Mouse (Mus musculus) lung, postnatal 0 days (tissue): Measurements from ENCODE around the gene Nav3. TPM values are rescaled to one million over a fixed set of nuclear protein-coding genes. Genes with fewer than 3 reads are reported as not detected.

ENCODE experiments used
- ATAC-seq: fragments of 200-750 bp; cut with Nextera tagmentation; 2 replicates; pipeline ENCODE4 v1.8.0; 2017; ENCODE audit warnings: moderate library complexity
- DNase-seq: peaks from one replicate; pipeline ENCODE4 v3.0.0-alpha.2; 2016; ENCODE audit warnings: low spot score
- H3K27ac ChIP-seq: fragments of 300-500 bp; sonication (generic); 2 replicates; pipeline ENCODE4 v1.5.1; 2014; ENCODE audit warnings: antibody characterized with exemption, mild to moderate bottlenecking, low read length, mixed read lengths
- H3K27me3 ChIP-seq: fragments of 300-500 bp; sonication (generic); replicated peaks from 2 replicates; pipeline ENCODE4 v1.6.1; 2014; ENCODE audit warnings: low read length, mixed read lengths; ENCODE audit not compliant: insufficient read depth
- H3K36me3 ChIP-seq: fragments of 300-500 bp; sonication (generic); 2 replicates; pipeline ENCODE4 v1.6.1; 2014; ENCODE audit warnings: low read length, mixed read lengths; ENCODE audit not compliant: insufficient read depth
- H3K4me1 ChIP-seq: fragments of 300-500 bp; sonication (generic); 2 replicates; pipeline ENCODE4 v1.6.1; 2014; ENCODE audit warnings: antibody characterized with exemption, low read depth, low read length, mixed read lengths; ENCODE audit not compliant: insufficient read depth
- H3K4me2 ChIP-seq: fragments of 300-500 bp; sonication (generic); replicated peaks from 2 replicates; pipeline ENCODE4 v1.6.1; 2014; ENCODE audit warnings: low read depth, mild to moderate bottlenecking, low read length, moderate library complexity, mixed read lengths
- H3K4me3 ChIP-seq: fragments of 300-500 bp; sonication (generic); 2 replicates; pipeline ENCODE4 v1.5.1; 2014; ENCODE audit warnings: low read depth, low read length
- H3K9ac ChIP-seq: fragments of 300-500 bp; sonication (generic); replicated peaks from 2 replicates; pipeline ENCODE4 v1.6.1; 2014; ENCODE audit warnings: low read depth, mild to moderate bottlenecking
- H3K9me3 ChIP-seq: fragments of 300-500 bp; sonication (generic); 2 replicates; pipeline ENCODE4 v1.6.1; 2016; ENCODE audit warnings: low read length, mixed read lengths
- CTCF ChIP-seq: IDR thresholded peaks from 2 replicates; pipeline ENCODE4 v1.5.1; 2016; ENCODE audit warnings: antibody characterized with exemption, mild to moderate bottlenecking
- EP300 ChIP-seq: IDR thresholded peaks from 2 replicates; pipeline ENCODE4 v1.6.1; 2016; ENCODE audit warnings: antibody characterized with exemption, mild to moderate bottlenecking, control low read depth
- WGBS: fragments of 180-500 bp; shearing (Covaris S2); extraction: QIAGEN DNeasy Blood & Tissue Kit; methylation state at CpG from one replicate; pipeline ENCODE4 v1.1.7; 2014; 5-methylcytosine and 5-hydroxymethylcytosine counted together
- polyA plus RNA-seq: library from polyadenylated mRNA; unstranded; fragments of >200 nt; fragmentation: Nextera tagmentation; extraction: Ambion mirVana; gene quantifications from 2 replicates; pipeline ENCODE4 v1.2.1, GENCODE M21; 2015

Nav3 gene
- polyA plus RNA-seq, 1 experiment from 2014 or later, result 0.33 TPM

DNA sequence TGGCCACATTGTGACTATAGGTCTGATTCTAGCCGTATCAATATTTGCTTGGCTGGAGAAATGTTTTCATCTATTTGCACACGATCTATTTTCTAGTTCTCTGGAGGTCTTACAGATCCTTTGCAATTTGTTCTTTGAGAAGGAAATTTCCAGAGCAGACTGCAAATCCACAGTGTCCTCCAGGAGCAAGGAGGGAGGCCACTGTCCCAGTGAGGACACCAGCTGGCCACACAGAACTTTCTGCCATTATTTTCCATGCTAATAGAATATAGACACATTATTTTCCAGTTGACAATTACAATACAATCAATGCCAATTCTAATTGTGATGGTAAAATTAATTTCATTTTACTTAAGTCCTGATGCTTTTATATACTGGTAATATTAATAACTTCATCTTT lies 783.1 kb downstream of the Nav3 start:
- Histone ChIP-seq H3K4me3 (no peak overlapping the region), H3K9me3 (no peaks in the 10 kb centered on the region), H3K27me3 (no peaks in the 10 kb centered on the region), H3K27ac (no peak overlapping the region), H3K4me2 (no peak overlapping the region), H3K4me1 (no peaks in the 10 kb centered on the region), H3K9ac (no peak overlapping the region), H3K36me3 (no peaks in the 10 kb centered on the region)
- DNase-seq, result no peak
- TF ChIP-seq EP300 (no peak), CTCF (no peak)
- no peak for ATAC-seq
- WGBS, result 71% methylated on average over 2 of the region's 2 CpGs

DNA sequence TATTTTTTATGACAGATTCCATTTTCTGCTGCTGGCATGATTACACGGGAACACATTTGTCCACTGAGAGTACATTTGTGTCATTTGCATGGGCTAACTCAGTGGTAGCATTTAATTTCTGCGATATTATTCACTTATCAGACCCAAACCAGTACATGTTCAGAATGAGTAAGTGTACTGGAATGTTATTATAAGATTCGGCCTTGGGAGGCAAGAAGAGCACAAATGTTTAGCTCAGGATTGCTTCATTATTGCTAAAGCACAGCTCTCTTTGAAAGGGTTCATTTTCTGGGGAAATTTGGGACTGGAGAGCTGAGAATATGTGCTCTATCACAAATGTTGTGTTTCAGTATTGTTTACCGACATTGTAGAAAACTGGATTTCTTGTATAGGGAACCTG lies 788.6 kb downstream of the Nav3 start:
- Histone ChIP-seq H3K27me3 (no peaks in the 10 kb centered on the region), H3K9ac (no peak overlapping the region), H3K4me2 (no peak overlapping the region), H3K4me1 (no peaks in the 10 kb centered on the region), H3K27ac (no peak overlapping the region), H3K36me3 (no peaks in the 10 kb centered on the region), H3K9me3 (no peaks in the 10 kb centered on the region), H3K4me3 (no peak overlapping the region)
- DNase-seq (no peak), ATAC-seq (no peak)
- TF ChIP-seq EP300, result no peak
- no peak for TF ChIP-seq CTCF
- WGBS, result 73% methylated on average over 4 of the region's 4 CpGs

DNA sequence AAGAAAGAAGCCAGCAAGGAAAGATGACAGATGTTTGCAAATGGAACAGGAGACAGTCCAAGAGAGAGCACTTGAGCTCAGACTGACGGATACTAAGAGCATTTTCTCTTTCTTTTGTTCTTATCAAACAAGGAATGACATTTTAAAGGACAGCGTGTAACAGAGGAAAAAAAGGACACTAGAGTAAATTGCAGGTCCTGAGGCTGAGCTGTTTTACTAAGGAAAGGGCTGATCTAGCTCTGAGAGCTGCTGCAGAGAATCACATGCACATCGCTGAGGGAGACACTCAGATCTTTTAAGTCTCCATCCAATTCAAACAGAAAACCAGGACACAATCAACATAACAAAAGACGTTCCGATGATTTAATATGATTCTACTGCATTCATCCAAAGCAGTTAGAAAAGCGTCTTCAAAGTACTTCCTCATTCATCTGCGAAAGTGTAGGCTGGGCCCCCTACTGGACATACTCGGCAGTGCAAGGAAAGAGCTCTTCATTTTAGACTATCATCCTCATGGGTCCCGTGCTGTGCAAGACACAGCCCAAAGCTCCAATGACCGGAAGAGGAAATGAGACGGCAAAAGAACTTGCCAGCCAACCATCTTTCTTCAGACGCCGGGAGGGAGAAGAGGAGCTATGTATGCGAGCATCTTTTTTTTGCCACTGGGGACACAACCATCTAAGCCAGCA lies 791.2 kb downstream of the Nav3 start:
- 29% methylated on average over 14 of the region's 14 CpGs for WGBS
- 0 out of 2 replicates have a peak, but pooled peaks have one; percentile 19 for ATAC-seq

DNA sequence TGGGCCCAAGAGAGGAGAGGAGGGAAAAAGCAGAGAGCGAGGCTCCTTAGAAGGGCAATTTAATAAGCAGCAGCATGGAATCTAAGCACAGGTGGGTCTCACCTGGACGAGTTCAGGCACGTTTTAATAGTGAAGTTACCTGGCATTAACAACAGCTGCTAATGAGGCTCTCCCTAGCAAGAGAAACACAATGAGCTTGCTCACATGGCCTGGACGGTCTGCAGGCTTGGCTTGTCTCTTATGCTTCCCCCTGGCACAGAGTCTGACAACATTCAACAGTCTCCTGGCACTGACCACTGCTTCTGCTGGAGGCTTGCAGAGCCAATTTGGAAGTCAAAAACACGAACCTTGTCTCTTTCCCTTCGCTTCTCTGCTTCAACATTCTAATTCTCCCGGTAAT lies 804.5 kb downstream of the Nav3 start:
- no peaks in the 10 kb centered on the region for H3K36me3 ChIP-seq
- ATAC-seq, result no peak
- WGBS, result 51% methylated on average over 7 of the region's 7 CpGs

More for the DNA sequence above, 791.2 kb downstream of the Nav3 start:
- TF ChIP-seq CTCF, result peak; percentile 87
- TF ChIP-seq EP300, result no peak
- DNase-seq, result peak; percentile 62
- Histone ChIP-seq H3K27me3 (no peaks in the 10 kb centered on the region), H3K4me3 (no peak overlapping the region), H3K9ac (no peak overlapping the region), H3K36me3 (no peaks in the 10 kb centered on the region), H3K4me1 (no peaks in the 10 kb centered on the region), H3K9me3 (no peaks in the 10 kb centered on the region), H3K27ac (no peak overlapping the region), H3K4me2 (no peak overlapping the region)

DNA sequence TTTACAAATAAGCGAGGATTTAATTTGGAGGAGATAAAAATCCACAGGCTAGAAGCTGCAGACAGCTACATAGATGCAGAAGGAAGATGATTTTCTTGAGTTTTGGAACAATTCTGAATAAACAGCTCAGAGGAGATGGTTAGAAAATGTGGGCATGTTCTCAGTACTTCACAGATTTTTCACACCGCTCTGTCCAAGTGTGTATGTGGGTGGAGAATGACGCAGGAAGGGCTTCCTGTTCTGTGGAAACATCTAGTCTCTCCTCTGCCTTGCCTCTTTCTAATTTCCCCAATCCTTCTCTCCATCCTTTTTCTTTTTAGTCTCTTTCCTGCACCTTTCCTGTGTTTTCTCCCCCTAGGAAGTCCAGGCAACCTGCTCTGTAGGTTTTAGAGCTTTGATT lies 812.4 kb downstream of the Nav3 start:
- Histone ChIP-seq H3K4me2 (no peak overlapping the region), H3K27me3 (no peaks in the 10 kb centered on the region), H3K36me3 (no peaks in the 10 kb centered on the region), H3K9ac (no peak overlapping the region), H3K9me3 (no peaks in the 10 kb centered on the region), H3K4me1 (no peaks in the 10 kb centered on the region), H3K27ac (no peak overlapping the region), H3K4me3 (no peak overlapping the region)
- 77% methylated on average over 3 of the region's 3 CpGs for WGBS
- DNase-seq, result no peak
- TF ChIP-seq EP300 (no peak), CTCF (no peak)
- ATAC-seq, result no peak

More for the DNA sequence above, 804.5 kb downstream of the Nav3 start:
- TF ChIP-seq EP300 (no peak), CTCF (no peak)
- DNase-seq, result no peak
- no peak overlapping the region for H3K4me3 ChIP-seq
- H3K9ac ChIP-seq, result no peak overlapping the region
- H3K27ac ChIP-seq, result no peak overlapping the region
- H3K9me3 ChIP-seq, result no peaks in the 10 kb centered on the region
- H3K27me3 ChIP-seq, result no peaks in the 10 kb centered on the region
- no peaks in the 10 kb centered on the region for H3K4me1 ChIP-seq
- H3K4me2 ChIP-seq, result no peak overlapping the region

DNA sequence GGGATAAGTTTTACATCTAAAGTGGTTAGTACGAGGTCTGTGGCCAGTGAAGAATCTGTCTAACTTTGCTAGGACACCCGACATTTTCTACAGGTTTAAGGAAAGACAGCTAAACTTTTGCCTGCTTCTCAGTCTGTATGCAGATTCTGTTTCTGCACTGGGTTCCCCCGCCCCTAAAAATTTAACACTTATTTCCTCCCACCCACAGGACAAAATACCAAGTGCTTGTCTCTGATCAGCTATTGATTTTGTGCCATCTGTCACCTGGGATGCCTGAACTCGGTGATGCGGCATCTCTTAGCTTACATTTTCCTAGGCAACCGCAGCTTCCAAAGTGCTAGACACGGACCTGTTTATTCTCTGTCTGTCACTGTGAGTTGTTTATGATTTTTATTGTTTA lies 814.2 kb downstream of the Nav3 start:
- no peak overlapping the region for H3K4me3 ChIP-seq
- no peaks in the 10 kb centered on the region for H3K27me3 ChIP-seq
- H3K9me3 ChIP-seq, result no peaks in the 10 kb centered on the region
- WGBS, result 68% methylated on average over 7 of the region's 7 CpGs
- no peaks in the 10 kb centered on the region for H3K36me3 ChIP-seq
- no peak overlapping the region for H3K4me2 ChIP-seq
- H3K9ac ChIP-seq, result no peak overlapping the region
- TF ChIP-seq CTCF (no peak), EP300 (no peak)
- H3K4me1 ChIP-seq, result no peaks in the 10 kb centered on the region
- DNase-seq (no peak), ATAC-seq (no peak)
- no peak overlapping the region for H3K27ac ChIP-seq
